Mouse (Mus musculus): ENCODE measurements around the gene Crybg3.

GRCm38 (mm10) chr16:59590790-59591189 is 10.0 kb downstream of the Crybg3 start:
- TF ChIP-seq EP300 (IDR thresholded peaks at IDR 0.05; ENCODE audit: low read length) (no peak), ZMIZ1 (IDR thresholded peaks at IDR 0.05; ENCODE audit: low read depth, low read length) (no peak), USF2 (conservative IDR thresholded peaks at IDR 0.05; ENCODE audit: low read depth, low read length) (no peak), GABPA (IDR thresholded peaks at IDR 0.05; ENCODE audit: insufficient replicate concordance, low read depth, low read length) (no peak), CTCF (conservative IDR thresholded peaks at IDR 0.05 in 1 of 2, IDR thresholded peaks at IDR 0.05 in 1 of 2; ENCODE audit: low read depth in 2 of 2, low read length in 2 of 2) (no peak), MAX (IDR thresholded peaks at IDR 0.05; ENCODE audit: low read length) (no peak), USF1 (IDR thresholded peaks at IDR 0.05; ENCODE audit: low read depth, low read length) (no peak), NELFE (IDR thresholded peaks at IDR 0.05; ENCODE audit: low read depth, low read length) (no peak), TBP (conservative IDR thresholded peaks at IDR 0.05; ENCODE audit: low read depth, low read length) (no peak), MAFK (IDR thresholded peaks at IDR 0.05; ENCODE audit: insufficient replicate concordance, low read length) (no peak), RAD21 (IDR thresholded peaks at IDR 0.05; ENCODE audit: low read depth, low read length) (no peak), ZC3H11A (IDR thresholded peaks at IDR 0.05; ENCODE audit: low read depth, low read length) (no peak)
